Mouse (Mus musculus) cerebellum, adult 2 months (tissue): ENCODE data around the gene Tbk1.

Experiments
- CTCF ChIP-seq: fragments of 200-500 bp; IDR thresholded peaks from 2 replicates; pipeline ENCODE4 v1.5.1; 2011; ENCODE audit warnings: low read depth, mild to moderate bottlenecking, control low read depth, low read length, moderate library complexity, borderline replicate concordance; ENCODE audit not compliant: insufficient read depth
- POLR2A ChIP-seq: fragments of 200-500 bp; IDR thresholded peaks from 2 replicates; pipeline ENCODE4 v1.6.1; 2011; ENCODE audit warnings: low read length, control low read depth, borderline replicate concordance; ENCODE audit not compliant: insufficient read depth

GRCm38 (mm10) chr10:121604632-121605344, 18.2 kb upstream of the Tbk1 start:
- TF ChIP-seq POLR2A, result no peak
- no peak for TF ChIP-seq CTCF
